Mouse (Mus musculus) C2C12 (cell line): ENCODE results near the gene March11.

ENCODE experiments used
- CTCF ChIP-seq: IDR thresholded peaks from one replicate; pipeline ENCODE4 v1.5.1; 2011; ENCODE audit not compliant: control insufficient read depth, insufficient read depth, insufficient read length
- FOSL1 ChIP-seq: IDR thresholded peaks from one replicate; pipeline ENCODE4 v1.8.0; 2011; ENCODE audit warnings: mild to moderate bottlenecking, low read length; ENCODE audit not compliant: poor library complexity, insufficient read depth, severe bottlenecking
- MAX ChIP-seq: IDR thresholded peaks from one replicate; pipeline ENCODE4 v1.6.1; 2011; ENCODE audit warnings: mild to moderate bottlenecking, control low read depth
- MYOD1 ChIP-seq: IDR thresholded peaks from one replicate; pipeline ENCODE4 v1.6.1; 2011; ENCODE audit warnings: low read depth; ENCODE audit not compliant: control insufficient read depth, insufficient read length
- MYOG ChIP-seq: IDR thresholded peaks from one replicate; pipeline ENCODE4 v1.6.1; 2011; ENCODE audit not compliant: control insufficient read depth, insufficient read length; ENCODE audit errors: extremely low read depth
- USF1 ChIP-seq: IDR thresholded peaks from one replicate; pipeline ENCODE4 v1.6.1; 2011; ENCODE audit warnings: low read depth, mild to moderate bottlenecking, control low read depth, moderate library complexity

GRCm38 (mm10) chr15:26308629-26309230 lies at the start of gene March11:
- TF ChIP-seq MAX (no peak), USF1 (no peak), CTCF (no peak), MYOD1 (no peak), FOSL1 (no peak), MYOG (no peak)
